Mouse (Mus musculus) kidney, postnatal 25 days (tissue): ENCODE measurements around the gene Spns3.

Source experiments
- DNase-seq, 2 experiments: peaks; one replicate each; pipeline ENCODE4 v3.0.0; 2021; ENCODE audit warnings: mixed read lengths in 2 of 2

Gene Spns3

GRCm38 (mm10) chr11:72446311-72447105 is 103.8 kb downstream of the Spns3 start:
- DNase-seq, result peak; percentile 57 to 65
